Mouse (Mus musculus) erythroid progenitor cell, adult 5-6 weeks (primary cell): ENCODE results near the gene Btbd9. TPM values are rescaled to one million over a fixed set of nuclear protein-coding genes. Genes with fewer than 3 reads are reported as not detected.

Source experiments
- ATAC-seq: replicated peaks from 2 replicates; pipeline ENCODE4 v1.8.0; 2016; ENCODE audit warnings: moderate number of reproducible peaks, mild to moderate bottlenecking, moderate TSS enrichment, inconsistent platforms; ENCODE audit not compliant: poor library complexity, low FRiP score, severe bottlenecking
- total RNA-seq, 2 experiments: library from RNA; stranded (forward) in 1 of 2; stranded (reverse) in 1 of 2; fragments of 150-400 nt in 1 of 2; fragments of 186-747, 209-891 nt in 1 of 2; gene quantifications; 2 replicates each; pipeline versions ENCODE4 v1.2.3 to v1.2.4; 2015 to 2017; ENCODE audit warnings: low replicate concordance in 2 of 2

Gene Btbd9
- total RNA-seq, 2 experiments from 2014 or later = 7.7 to 8.8 TPM

GRCm38 (mm10) chr17:30269136-30270063, 306.9 kb downstream of the Btbd9 start:
- ATAC-seq = no peak

DNA sequence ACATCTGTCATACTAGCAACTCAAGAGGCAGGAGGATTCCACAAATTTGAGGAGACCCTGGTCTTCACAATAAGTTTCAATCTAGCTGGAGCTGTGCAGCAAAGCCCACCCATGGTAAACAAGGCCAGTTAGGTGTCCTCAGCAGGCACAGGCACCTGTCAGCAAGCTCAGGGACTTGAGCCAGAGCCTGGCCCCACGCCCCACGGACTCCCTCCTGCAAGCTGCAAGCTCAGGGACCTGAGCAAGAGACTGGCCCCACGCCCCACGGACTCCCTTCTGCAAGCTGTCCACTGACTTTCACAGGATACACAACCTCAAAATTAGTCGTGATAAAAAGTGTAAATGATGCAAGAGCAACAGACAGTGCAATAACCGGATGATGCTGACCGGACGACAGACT, 307.8 kb downstream of the Btbd9 start:
- ATAC-seq = no peak

GRCm38 (mm10) chr17:30267432-30267973, 308.8 kb downstream of the Btbd9 start:
- no peak for ATAC-seq

DNA sequence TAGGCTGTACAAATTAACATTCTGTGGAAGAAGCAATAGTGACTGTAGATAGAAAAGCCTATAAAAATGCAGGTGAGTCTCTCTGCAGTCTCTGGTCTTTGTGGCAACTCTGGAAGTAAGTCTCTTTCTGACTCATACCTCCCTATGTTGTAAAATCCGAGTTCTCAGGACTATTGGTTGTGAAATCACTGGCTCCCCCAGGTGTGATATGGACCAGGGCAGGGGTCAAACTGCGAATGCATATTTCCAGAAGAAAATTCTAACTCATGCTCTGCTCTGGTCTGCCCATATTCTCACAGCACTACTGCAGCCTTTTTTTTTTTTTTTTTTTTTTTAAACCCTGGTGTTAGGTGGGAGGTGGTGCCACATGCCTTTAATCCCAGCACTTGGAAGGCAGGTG, 312.8 kb downstream of the Btbd9 start:
- ATAC-seq = no peak

- ATAC-seq = no peak
Observed at GRCm38 (mm10) chr17:30262943-30263342, 313.3 kb downstream of the Btbd9 start.

DNA sequence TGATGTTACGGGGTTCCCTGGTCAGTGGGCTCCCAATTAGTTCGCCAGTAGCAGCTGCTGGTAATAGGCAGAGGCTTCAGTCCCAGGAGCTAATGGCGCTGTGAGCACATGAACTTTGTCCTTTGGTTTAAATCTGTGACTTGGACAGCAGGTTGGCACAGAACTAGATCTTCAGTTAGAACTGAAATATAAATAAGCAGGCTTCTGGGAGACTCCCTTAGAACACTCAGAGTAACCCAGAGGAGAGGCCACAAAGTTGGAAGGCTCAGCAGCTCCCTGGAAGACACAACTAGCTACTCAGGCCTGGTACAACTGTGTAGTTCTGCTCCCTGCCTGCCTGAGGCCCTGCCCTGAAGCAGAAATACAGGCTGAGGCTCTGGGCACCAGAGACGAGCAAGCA, 313.8 kb downstream of the Btbd9 start:
- no peak for ATAC-seq

GRCm38 (mm10) chr17:30261983-30262340, 314.3 kb downstream of the Btbd9 start:
- ATAC-seq = no peak

DNA sequence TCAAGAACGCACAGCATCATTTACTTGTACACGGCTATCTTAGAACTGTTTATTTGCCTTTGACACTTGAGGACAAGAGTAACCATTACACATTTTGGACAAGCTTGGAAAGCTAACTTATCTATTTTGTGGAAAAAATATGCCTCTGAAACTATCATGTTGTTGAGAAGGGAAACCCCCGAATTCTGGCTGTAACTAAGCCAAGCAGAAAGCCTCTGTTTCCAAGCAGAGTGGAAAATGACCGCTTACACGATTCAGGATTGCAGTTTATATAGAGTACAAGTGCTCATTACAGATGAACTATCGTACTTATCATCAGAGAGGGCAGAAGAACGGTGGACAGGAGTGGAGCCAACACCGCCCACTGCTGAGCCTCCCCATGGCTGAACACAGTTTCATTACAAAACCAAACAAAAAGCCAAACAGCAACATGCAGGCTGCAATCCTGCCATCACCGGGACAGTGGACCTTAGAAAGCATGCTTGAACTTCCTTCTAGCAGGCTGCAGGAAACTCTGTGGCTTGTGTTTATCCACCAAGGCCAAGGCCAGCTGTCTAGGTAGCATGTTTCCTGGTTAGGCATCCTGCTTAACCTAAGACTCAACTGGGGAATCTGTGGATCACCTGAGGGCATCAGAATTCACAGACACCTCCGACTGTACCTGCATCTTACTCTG, 314.8 kb downstream of the Btbd9 start:
- no peak for ATAC-seq

GRCm38 (mm10) chr17:30260641-30261306, 315.5 kb downstream of the Btbd9 start:
- no peak for ATAC-seq

GRCm38 (mm10) chr17:30259938-30260337, 316.4 kb downstream of the Btbd9 start:
- ATAC-seq = no peak

GRCm38 (mm10) chr17:30258480-30258879, 317.8 kb downstream of the Btbd9 start:
- ATAC-seq = no peak

GRCm38 (mm10) chr17:30255928-30256560, 320.2 kb downstream of the Btbd9 start:
- no peak for ATAC-seq

- no peak for ATAC-seq
Observed at GRCm38 (mm10) chr17:30253924-30254323, 322.4 kb downstream of the Btbd9 start.

- no peak for ATAC-seq
Observed at GRCm38 (mm10) chr17:30253028-30253427, 323.3 kb downstream of the Btbd9 start.

- ATAC-seq = no peak
Observed at GRCm38 (mm10) chr17:30245308-30245706, 331.0 kb downstream of the Btbd9 start.

DNA sequence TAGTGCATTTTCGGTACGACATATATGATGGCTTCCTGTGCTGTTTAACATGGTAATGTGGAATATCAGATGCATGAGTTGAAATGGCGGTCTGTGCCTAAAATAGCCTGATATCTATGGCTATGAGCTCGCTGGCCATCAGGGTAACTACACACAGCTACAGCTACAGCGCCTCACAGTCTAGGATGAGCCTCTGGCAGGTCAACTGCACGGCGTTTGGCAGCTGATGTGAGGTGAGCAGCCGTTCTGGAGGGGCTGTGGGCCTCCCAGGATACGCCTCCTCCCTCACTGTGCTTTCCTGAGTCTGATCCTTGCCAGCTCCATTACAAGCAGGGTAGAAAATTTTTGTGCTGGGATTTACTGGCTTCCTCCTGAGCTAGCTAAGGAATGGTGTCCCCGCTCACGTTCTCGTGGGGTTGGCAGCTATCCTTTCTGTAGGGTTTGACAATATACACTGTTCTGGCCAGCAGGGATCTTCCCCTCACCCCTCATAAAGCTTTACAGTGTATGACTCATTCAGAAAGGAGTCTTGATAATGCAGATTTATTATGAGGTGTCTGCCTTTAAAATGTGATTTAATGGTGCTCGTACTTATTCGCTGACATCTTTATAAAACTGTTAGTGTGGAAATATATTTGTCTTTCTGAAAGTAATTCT, 331.5 kb downstream of the Btbd9 start:
- no peak for ATAC-seq

DNA sequence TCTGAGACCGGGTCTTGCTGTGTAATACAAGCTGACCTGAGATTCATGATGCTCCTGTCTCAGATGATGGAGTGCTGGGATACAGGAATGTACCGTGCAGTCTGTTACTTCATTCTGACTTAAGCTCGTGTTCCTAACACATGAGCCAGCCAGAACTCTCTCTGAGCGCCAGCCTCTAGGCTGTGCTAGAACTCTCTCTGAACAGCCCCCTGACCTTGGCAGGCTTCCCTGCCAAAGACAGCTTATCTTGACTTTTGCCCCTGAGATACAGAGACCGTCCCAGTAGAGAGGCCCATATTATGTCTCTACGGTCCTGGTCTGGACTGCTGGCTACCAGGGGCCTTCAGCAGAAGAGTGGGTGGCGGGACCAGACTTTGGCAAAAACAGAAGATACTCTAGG, 332.7 kb downstream of the Btbd9 start:
- no peak for ATAC-seq

DNA sequence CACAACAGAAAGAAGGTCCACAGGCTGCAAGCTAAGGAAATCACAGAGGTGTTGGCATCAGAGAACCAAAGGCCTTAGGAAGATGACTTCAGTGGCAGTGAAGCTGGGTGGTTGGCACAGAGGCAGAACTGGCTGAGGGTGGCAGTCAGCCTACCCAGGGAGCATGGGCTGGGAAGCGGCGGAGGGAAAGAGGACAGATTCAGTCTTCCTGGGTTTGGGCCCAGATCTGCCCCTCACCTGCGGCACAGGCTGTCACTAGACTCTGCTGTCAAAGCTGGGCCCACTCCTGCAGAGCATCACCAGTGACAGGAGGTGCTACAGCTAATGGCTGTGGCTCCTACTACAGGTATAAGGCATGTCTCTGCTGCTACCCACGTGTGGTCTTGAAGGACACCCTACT, 333.6 kb downstream of the Btbd9 start:
- ATAC-seq = no peak

GRCm38 (mm10) chr17:30241720-30242322, 334.5 kb downstream of the Btbd9 start:
- ATAC-seq = no peak
